Mouse (Mus musculus) liver, postnatal 0 days (tissue): Measurements from ENCODE around the gene Zfp248.

ENCODE experiments used
- CTCF ChIP-seq: sonication (generic); IDR thresholded peaks from 2 replicates; pipeline ENCODE4 v1.5.1; 2016; ENCODE audit warnings: antibody characterized with exemption, low read depth
- EP300 ChIP-seq: IDR thresholded peaks from 2 replicates; pipeline ENCODE4 v1.6.1; 2016; ENCODE audit warnings: antibody characterized with exemption, low read depth, mild to moderate bottlenecking

- TF ChIP-seq CTCF (no peak), EP300 (no peak)
These were observed 74.1 kb downstream of the Zfp248 start for GRCm38 (mm10) chr6:118381234-118381633.
